Mouse (Mus musculus): ENCODE measurements at regions not wholly inside any gene's neighbourhood (a gene's known extent, or its start where the extent isn't known, plus 50 kb on each side); places are given as distances from the start of the nearest gene placed in this dataset.

DNA sequence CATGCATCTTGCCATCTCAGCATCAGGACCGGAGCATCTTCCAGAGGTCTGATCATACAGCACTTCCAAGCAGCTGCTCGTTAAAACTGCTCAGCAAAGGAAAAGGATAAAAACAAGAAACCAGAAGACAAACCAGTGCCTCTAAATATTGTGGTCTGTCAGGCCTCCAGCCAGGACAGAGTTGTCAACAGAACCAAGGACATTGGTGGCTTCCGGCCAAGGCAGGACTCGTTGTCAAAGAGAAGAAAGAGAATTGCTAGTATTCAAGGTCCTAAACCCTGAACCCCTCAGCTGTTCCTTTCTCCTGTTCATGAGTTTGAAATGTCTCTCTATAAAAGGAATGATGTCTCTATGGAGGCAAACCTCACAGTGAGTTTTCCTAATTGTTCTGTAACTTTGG is 155.0 kb downstream of the Sp3 start:
- in situ Hi-C loops (cut with MboI, MseI), result no loop called here

- in situ Hi-C loops (cut with MboI, MseI), result no loop called here
Measured at GRCm38 (mm10) chr2:72829139-72829538, 151.1 kb downstream of the Sp3 start.

DNA sequence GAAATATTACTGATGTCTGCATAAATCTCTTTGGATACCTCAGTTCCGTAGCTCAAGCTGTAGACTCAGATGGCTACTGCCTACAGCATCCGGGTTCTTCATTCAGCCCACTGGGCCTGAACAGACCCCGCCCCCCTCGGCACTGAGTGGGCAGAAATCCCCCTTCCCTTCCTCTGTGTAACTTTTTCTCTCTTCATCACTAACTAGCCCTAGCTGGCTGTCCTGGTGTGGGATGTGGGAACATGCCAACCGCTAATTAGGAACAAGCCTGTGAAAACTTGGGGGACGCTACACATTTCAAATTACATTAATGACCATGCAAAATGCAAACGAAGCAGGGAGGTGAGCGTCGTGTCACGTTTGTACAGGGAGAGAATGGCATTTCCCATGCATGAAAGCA is 147.5 kb downstream of the Sp3 start:
- in situ Hi-C loops (cut with MboI, MseI), result no loop called here

- in situ Hi-C loops (cut with MboI, MseI), result no loop called here
Measured at GRCm38 (mm10) chr2:72838085-72838727, 142.0 kb downstream of the Sp3 start.

- in situ Hi-C loops (cut with MboI, MseI), result no loop called here
Measured at GRCm38 (mm10) chr2:72839673-72840072, 140.6 kb downstream of the Sp3 start.

- in situ Hi-C loops (cut with MboI, MseI), result no loop called here
Measured at GRCm38 (mm10) chr2:72841367-72841766, 138.9 kb downstream of the Sp3 start.

DNA sequence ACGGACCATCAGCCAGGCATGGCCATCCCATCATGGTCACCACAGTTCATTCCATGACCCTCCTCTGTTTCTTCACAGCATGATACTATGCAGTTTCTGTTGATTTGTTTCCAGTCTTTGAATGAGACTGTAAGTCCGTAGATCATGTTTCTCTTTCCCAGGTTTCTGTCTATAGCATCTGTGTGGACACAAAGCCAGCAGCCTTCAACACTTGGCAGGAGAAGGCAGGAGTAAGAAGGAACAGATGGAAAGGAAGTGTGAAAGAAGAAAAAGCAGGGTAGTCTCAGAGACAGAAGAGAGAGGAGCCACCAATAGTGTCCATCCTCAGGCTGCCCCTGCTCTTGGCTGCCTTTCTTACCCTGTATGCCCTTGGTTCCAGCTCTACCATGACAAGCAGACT is 136.6 kb downstream of the Sp3 start:
- in situ Hi-C loops (cut with MboI, MseI), result no loop called here

DNA sequence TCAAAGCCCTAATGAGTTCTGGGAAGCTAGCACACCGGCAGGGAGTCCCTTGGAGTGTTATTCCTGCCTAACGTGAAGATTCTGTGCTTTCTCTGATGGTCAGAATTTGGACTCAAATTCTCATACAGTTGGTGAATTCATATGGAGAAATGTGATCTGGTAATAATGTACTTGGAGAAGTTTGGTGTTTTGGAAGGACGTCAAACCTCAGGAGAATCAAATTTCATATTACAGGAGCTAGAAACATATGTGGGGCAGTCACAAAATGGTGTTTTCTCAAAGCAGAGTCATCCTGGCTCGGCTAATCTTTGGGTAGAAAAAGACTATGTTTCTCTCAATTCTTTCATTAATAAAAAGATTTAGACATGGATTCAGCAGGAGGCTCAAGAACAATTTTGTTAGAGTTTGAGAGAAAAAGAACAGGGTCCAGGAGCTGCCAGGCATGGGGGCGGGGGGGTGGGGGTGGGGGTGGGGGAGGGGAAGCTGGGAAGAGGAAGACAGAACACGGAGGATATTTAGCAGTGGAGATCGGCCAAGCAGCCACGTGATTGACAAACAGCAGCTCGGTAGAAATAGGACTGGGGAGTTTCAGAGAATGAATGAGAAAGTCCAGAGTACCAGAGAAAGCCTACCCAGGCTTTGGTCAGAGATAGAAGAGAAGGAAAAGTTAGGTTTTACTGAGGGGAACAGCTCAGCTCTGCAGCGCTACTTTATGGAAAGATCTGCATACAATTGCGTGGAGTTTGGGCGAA is 130.6 kb downstream of the Sp3 start:
- in situ Hi-C loops (cut with MboI, MseI), result no loop called here

DNA sequence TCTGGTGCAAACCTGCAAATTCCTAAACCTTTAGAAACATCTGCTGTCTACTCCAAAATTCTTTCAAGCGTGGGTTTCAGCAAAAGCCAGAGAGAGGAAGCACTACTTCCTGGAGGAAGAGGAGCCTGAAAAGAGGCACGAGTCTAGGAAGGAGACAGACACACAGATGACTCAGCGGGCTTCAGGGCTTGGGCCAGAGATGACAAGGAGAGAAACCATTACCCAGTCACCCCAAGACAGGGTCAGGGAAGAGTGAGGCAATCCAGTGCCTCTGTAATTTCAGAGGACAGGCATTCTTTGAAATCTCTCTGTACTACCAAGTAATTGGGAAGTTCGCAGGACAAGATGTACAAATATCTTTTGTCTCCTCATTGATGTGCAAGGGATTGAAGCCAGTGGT is 127.7 kb downstream of the Sp3 start:
- in situ Hi-C loops (cut with MboI, MseI), result no loop called here

- in situ Hi-C loops (cut with MboI, MseI), result no loop called here
Measured at GRCm38 (mm10) chr2:72855276-72855970, 124.8 kb downstream of the Sp3 start.

DNA sequence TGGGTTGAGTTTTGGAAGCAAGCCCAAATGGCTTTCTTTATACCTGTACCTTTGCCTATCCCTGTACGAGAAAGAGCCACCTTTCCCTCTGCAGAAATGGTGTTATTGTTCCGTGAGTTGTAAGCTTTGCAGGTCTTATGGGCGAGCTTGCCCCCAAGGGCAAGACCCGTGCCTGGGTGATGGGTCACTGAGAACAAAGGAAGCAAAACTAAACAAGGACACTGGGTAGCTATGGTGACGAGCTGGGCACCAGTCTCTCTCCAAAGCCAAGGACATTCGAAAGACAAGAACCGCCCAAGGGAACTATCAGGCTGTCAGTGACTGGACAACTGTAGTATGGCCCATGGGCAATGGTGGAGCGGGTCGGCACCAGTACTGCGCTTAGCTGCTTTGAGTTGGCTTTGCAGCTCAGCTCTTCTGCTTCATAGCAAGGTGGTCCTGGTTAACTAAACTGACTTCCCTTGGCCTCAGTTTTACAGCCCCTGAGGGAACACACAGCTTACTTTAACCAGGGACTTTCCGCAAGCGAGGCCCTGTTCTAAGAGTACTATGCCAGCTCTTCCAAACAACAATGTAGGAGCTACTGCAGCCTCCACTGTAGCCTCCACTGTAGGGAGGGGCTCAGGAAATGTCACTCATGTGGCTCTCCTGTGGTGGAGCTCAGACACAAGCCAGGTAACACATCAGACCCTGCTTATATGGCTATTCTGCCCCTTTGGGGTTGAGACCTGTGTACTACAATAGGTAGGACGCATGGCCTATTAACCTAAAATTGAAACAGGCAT is 124.1 kb downstream of the Sp3 start:
- in situ Hi-C loops (cut with MboI, MseI), result no loop called here

DNA sequence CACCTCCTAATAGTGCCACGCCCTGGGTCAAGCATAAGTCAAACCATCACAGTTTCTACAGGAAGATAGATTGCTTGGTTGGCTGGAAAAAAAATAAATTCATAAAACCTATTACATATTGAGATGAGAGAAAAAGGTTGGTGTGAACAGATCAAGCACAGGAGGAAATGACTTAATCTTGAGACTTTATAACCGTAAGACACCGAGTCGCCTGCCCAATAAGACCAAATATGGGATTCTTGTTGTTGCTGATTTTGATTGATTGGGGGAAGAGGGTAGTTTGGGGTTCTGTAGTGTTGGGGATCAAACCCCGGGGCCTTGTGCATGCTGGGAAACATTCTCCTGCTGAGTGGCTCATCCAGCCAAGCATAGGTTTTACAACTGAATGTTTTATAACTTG is 122.9 kb downstream of the Sp3 start:
- in situ Hi-C loops (cut with MboI, MseI), result no loop called here

GRCm38 (mm10) chr2:72865462-72866365 is 114.5 kb downstream of the Sp3 start:
- in situ Hi-C loops (cut with MboI, MseI), result no loop called here

DNA sequence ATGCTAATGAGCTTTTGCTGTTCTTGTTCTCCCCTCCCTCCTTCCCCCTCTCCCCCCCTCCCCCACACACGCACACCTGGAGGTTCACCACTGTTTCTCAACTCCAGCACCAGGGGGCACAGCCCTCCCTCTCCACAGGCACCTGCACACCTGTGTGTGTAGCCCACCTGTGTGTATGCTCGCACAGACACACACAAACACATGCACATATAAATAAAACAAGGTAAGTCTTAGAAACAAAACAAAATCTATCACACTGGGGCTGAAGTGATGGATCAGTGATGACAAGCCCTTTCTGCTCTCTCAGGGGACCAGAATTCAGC is 113.9 kb downstream of the Sp3 start:
- in situ Hi-C loops (cut with MboI, MseI), result no loop called here

GRCm38 (mm10) chr2:72868173-72868572 is 112.1 kb downstream of the Sp3 start:
- in situ Hi-C loops (cut with MboI, MseI), result no loop called here

GRCm38 (mm10) chr2:72871836-72872235 is 108.4 kb downstream of the Sp3 start:
- in situ Hi-C loops (cut with MboI, MseI), result loop anchor here (5.0 kb wide), 1 partner anchor 95 kb away; no protein-coding TSS in a partner anchor

GRCm38 (mm10) chr2:72873948-72874347 is 106.3 kb downstream of the Sp3 start:
- in situ Hi-C loops (cut with MboI, MseI), result loop anchor here (5.0 kb wide), 1 partner anchor 93 kb away; no protein-coding TSS in a partner anchor

DNA sequence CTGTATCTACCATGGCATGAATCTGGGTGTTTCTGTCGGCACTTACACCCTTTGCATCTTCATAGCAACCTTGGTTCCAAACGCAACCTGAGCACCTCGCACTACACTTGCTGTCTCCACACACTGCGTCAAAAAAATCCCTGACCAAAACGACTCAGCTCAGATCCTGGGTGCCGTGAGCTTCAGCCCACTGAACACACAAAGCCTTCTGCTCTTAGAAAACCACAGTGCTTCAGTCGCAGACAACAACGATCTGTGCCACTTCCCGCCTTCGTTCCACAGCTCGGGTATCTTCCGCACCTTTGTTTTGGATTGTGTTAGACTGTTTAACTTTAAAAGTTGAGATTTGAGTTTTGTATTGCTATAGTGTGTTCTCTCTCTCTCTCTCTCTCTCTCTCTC is 105.7 kb downstream of the Sp3 start:
- in situ Hi-C loops (cut with MboI, MseI), result loop anchor here (5.0 kb wide), 1 partner anchor 93 kb away; no protein-coding TSS in a partner anchor

GRCm38 (mm10) chr2:72875677-72876076 is 104.6 kb downstream of the Sp3 start:
- in situ Hi-C loops (cut with MboI, MseI), result no loop called here

DNA sequence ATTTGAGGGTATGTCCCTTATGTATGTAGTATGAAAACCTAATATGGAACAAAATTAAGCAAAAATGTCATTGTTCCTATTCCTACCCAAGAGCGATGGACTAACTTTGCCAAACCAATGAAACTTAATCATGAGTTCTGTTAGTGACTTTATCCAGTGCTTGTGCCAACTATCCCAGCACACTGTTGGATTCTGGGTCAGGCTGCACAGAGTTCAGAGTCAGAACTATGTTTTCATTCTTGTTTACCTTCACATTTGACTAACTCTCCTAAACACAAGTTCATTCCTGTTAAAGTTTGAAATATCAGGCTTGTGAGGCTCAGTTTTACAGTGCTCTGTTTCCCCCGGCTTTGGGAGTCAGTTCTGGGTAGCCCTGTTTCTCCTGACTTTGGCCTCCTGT is 100.2 kb downstream of the Sp3 start:
- in situ Hi-C loops (cut with MboI, MseI), result no loop called here

DNA sequence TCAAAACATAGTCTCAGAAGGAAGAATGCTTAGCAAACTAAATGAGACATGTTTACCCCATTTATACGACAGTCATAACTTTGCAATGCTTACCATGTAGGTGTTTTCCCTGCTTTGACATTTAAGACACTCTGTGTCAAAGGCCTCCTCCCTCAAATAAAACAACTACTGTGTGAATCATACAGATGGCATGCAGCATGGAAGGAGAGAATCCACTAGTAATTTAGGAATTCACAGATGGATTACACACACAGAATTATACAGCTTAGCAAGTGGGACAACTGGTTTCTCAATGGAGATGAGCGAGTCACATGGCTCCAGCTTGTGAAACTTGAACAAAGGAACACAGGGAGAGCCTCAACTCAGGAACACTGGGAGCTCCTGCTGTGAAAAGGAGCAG is 98.7 kb downstream of the Sp3 start:
- in situ Hi-C loops (cut with MboI, MseI), result no loop called here

Measured in T-helper 1 cell (primary cell).